Mouse (Mus musculus) MEL (cell line): Measurements from ENCODE around the gene Ppp1r37.

Experiments
- CHD1 ChIP-seq: IDR thresholded peaks from 2 replicates; pipeline ENCODE4 v1.6.1; 2012; ENCODE audit warnings: low read depth, mild to moderate bottlenecking, inconsistent platforms, low read length, improper control_type of control experiment
- CTCF ChIP-seq, 3 experiments: IDR thresholded peaks in 2 of 3; conservative IDR thresholded peaks in 1 of 3; 2 replicates each; pipeline ENCODE4 v1.5.1; 2011 to 2012; ENCODE audit warnings: low read length in 3 of 3, low read depth in 2 of 3, mild to moderate bottlenecking in 2 of 3, improper control_type of control experiment in 1 of 3, inconsistent platforms in 1 of 3, mixed read lengths in 1 of 3, moderate library complexity in 1 of 3; ENCODE audit not compliant: control insufficient read depth in 1 of 3, insufficient read depth in 1 of 3, poor library complexity in 1 of 3, severe bottlenecking in 1 of 3
- POLR2A ChIP-seq, 2 experiments: IDR thresholded peaks; 2 replicates each; pipeline ENCODE4 v1.6.1; 2011 to 2012; ENCODE audit warnings: low read length in 2 of 2, mild to moderate bottlenecking in 2 of 2, control low read depth in 1 of 2, improper control_type of control experiment in 1 of 2, low read depth in 1 of 2, moderate library complexity in 1 of 2; ENCODE audit not compliant: control insufficient read depth in 1 of 2, insufficient read depth in 1 of 2, poor library complexity in 1 of 2

DNA sequence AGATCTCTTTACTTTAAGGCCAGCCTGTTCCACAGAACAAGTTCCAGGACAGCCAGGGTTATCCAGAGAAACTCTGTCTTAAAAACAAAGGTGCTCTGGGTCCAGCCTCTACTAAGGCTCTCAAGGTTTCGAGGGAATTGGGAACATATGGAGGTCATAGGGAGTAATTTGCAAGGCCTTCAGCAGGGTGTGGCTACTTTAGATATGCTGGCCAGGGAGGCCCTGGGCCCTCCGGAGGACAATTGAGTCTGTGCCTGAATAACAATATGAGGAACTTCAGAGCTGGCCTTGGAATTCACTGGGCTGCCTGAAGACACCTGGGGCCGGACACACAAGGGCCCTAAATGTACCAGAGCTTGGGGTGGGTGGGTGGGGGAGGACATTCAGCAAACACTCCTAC lies 12.7 kb upstream of the Ppp1r37 start:
- TF ChIP-seq POLR2A (IDR thresholded peaks at IDR 0.05; ENCODE audit: control insufficient read depth in 1 of 2, insufficient read depth in 1 of 2, low read depth in 1 of 2, low read length in 2 of 2, poor library complexity in 1 of 2) (no peak), CTCF (IDR thresholded peaks at IDR 0.05 in 2 of 3, conservative IDR thresholded peaks at IDR 0.05 in 1 of 3; ENCODE audit: control insufficient read depth in 1 of 3, insufficient read depth in 1 of 3, low read depth in 2 of 3, low read length in 3 of 3, poor library complexity in 1 of 3, severe bottlenecking in 1 of 3) (no peak), CHD1 (no peak)
